8 mouse cellular contexts compared by ENCODE assay signal in genomic region chr9:58199381-58200269, GRCm38 (mm10). TPM values are rescaled to one million over a fixed set of nuclear protein-coding genes. Genes with fewer than 3 reads are reported as not detected.
DNase-seq lines count a peak whose midpoint lies in the region; ATAC-seq and TF ChIP-seq lines count a peak whose summit lies in the region.

No protein-coding gene starts in this region.

- TF ChIP-seq EP300 in lung, postnatal 0 days (IDR thresholded peaks at IDR 0.05), result no peak

- peak; percentile 54 to 58 for DNase-seq in cerebellum, postnatal 14 days
- no peak for DNase-seq in cerebellum, adult 9-10 months
- no peak for DNase-seq in lung, embryonic 14.5 days
- no peak for DNase-seq in lung, postnatal 0 days (ENCODE audit: low spot score)
- no peak for DNase-seq in cerebellum, adult 11-12 months
- no peak for DNase-seq in thymus, postnatal 0 days (ENCODE audit: low spot score)

- peak overlapping the region; percentile 33; the same call in 1 of the 2 replicates for H3K4me2 ChIP-seq in lung, embryonic 14.5 days
- no peak overlapping the region for H3K4me2 ChIP-seq in lung, postnatal 0 days (replicated peaks; ENCODE audit: low read depth, low read length)
- no peak overlapping the region for H3K4me2 ChIP-seq in intestine, embryonic 16.5 days (ENCODE audit: low read depth, low read length)

- H3K9me3 ChIP-seq in lung, embryonic 14.5 days (ENCODE audit: low read depth, low read length), result no peaks in the 10 kb centered on the region
- H3K9me3 ChIP-seq in lung, postnatal 0 days (ENCODE audit: low read length), result no peaks in the 10 kb centered on the region
- H3K9me3 ChIP-seq in intestine, embryonic 16.5 days (ENCODE audit: control insufficient read depth, low read length), result no peaks in the 10 kb centered on the region

- no peak overlapping the region for H3K9ac ChIP-seq in lung, embryonic 14.5 days
- no peak overlapping the region for H3K9ac ChIP-seq in lung, postnatal 0 days (replicated peaks; ENCODE audit: low read depth)
- H3K9ac ChIP-seq in intestine, embryonic 16.5 days (ENCODE audit: low read depth, low read length), result no peak overlapping the region

- TF ChIP-seq CTCF in lung, embryonic 14.5 days (IDR thresholded peaks at IDR 0.05; ENCODE audit: low read depth), result no peak
- TF ChIP-seq CTCF in lung, postnatal 0 days (IDR thresholded peaks at IDR 0.05), result no peak
- no peak for TF ChIP-seq CTCF in olfactory bulb, adult 2 months (IDR thresholded peaks at IDR 0.05; ENCODE audit: insufficient read depth, low read depth, low read length)

- TF ChIP-seq POLR2A in olfactory bulb, adult 2 months (IDR thresholded peaks at IDR 0.05; ENCODE audit: insufficient read depth, low read depth, low read length), result no peak

- peaks cover 93% of the 10 kb centered on the region for H3K27me3 ChIP-seq in lung, embryonic 14.5 days (ENCODE audit: insufficient read depth, low read length)
- H3K27me3 ChIP-seq in lung, postnatal 0 days (replicated peaks; ENCODE audit: insufficient read depth, low read length), result peaks cover 82% of the 10 kb centered on the region
- H3K27me3 ChIP-seq in intestine, embryonic 16.5 days (replicated peaks; ENCODE audit: control insufficient read depth, insufficient read depth, low read length), result peaks cover 91% of the 10 kb centered on the region

- no peak overlapping the region for H3K27ac ChIP-seq in lung, embryonic 14.5 days (ENCODE audit: low read depth)
- H3K27ac ChIP-seq in lung, postnatal 0 days (ENCODE audit: low read length), result no peak overlapping the region
- no peak overlapping the region for H3K27ac ChIP-seq in intestine, embryonic 16.5 days (ENCODE audit: low read length)
- H3K27ac ChIP-seq in olfactory bulb, adult 2 months (ENCODE audit: insufficient read depth, low read depth, low read length), result no peak overlapping the region

- H3K4me1 ChIP-seq in lung, embryonic 14.5 days (ENCODE audit: insufficient read depth), result peaks cover 11% of the 10 kb centered on the region
- peaks cover 8% of the 10 kb centered on the region; the same call in 1 of the 2 replicates for H3K4me1 ChIP-seq in lung, postnatal 0 days (ENCODE audit: insufficient read depth, low read depth, low read length)
- peaks cover 41% of the 10 kb centered on the region for H3K4me1 ChIP-seq in intestine, embryonic 16.5 days (ENCODE audit: control insufficient read depth, insufficient read depth, low read length)
- peaks cover 61% of the 10 kb centered on the region for H3K4me1 ChIP-seq in olfactory bulb, adult 2 months (ENCODE audit: control insufficient read depth, insufficient read depth, low read length)

- 0 out of 2 replicates have a peak overlapping the region, but pooled peaks have one; percentile 8 for H3K4me3 ChIP-seq in lung, embryonic 14.5 days (ENCODE audit: low read depth, low read length)
- H3K4me3 ChIP-seq in lung, postnatal 0 days (ENCODE audit: low read depth, low read length), result no peak overlapping the region
- H3K4me3 ChIP-seq in intestine, embryonic 16.5 days (ENCODE audit: low read length), result peak overlapping the region; percentile 4; the same call in 1 of the 2 replicates
- H3K4me3 ChIP-seq in olfactory bulb, adult 2 months (ENCODE audit: insufficient read depth, low read depth, low read length), result peak overlapping the region; percentile 25

- no peak for ATAC-seq in lung, embryonic 14.5 days (ENCODE audit: insufficient read depth)
- ATAC-seq in lung, postnatal 0 days, result no peak
- no peak for ATAC-seq in intestine, embryonic 16.5 days

- 2% methylated on average over 41 of the region's 41 CpGs for WGBS in lung, embryonic 14.5 days
- WGBS in lung, postnatal 0 days, result 1% methylated on average over 41 of the region's 41 CpGs
- WGBS in intestine, embryonic 16.5 days, result 2% methylated on average over 41 of the region's 41 CpGs
- 26% methylated on average over 41 of the region's 41 CpGs for WGBS in olfactory bulb, adult 2 months

- no peaks in the 10 kb centered on the region for H3K36me3 ChIP-seq in lung, embryonic 14.5 days (ENCODE audit: insufficient read depth)
- H3K36me3 ChIP-seq in lung, postnatal 0 days (ENCODE audit: insufficient read depth, low read length), result no peaks in the 10 kb centered on the region
- no peaks in the 10 kb centered on the region for H3K36me3 ChIP-seq in intestine, embryonic 16.5 days (ENCODE audit: control insufficient read depth, insufficient read depth, low read length)

RNA-seq across cellular contexts. Expression of gene Islr, which starts 4.5 kb away (rescaled TPM):
- polyA plus RNA-seq in lung, embryonic 14.5 days (2014; fragmentation: Nextera tagmentation; extraction: Ambion mirVana), result 56.9 and 60.2 TPM in 2 replicates
- 21.6 and 28.5 TPM in 2 replicates for polyA plus RNA-seq in lung, postnatal 0 days (2015; fragmentation: Nextera tagmentation; extraction: Ambion mirVana)
- polyA plus RNA-seq in intestine, embryonic 16.5 days (2015; fragmentation: Nextera tagmentation; extraction: Ambion mirVana), result 70.7 and 77.5 TPM in 2 replicates
- polyA plus RNA-seq in olfactory bulb, adult 2 months (2012; ENCODE audit: insufficient read depth, insufficient read length, low replicate concordance, missing spikeins), result not detected in 2 replicates
- polyA plus RNA-seq in thymus, postnatal 0 days (2015; fragmentation: Nextera tagmentation; extraction: Ambion mirVana), result 11.5 and 14.7 TPM in 2 replicates

RNA-seq across cellular contexts. Expression of gene Islr2, which starts 4.5 kb away (rescaled TPM):
- polyA plus RNA-seq in lung, embryonic 14.5 days (2014; fragmentation: Nextera tagmentation; extraction: Ambion mirVana), result not detected in 2 replicates
- polyA plus RNA-seq in lung, postnatal 0 days (2015; fragmentation: Nextera tagmentation; extraction: Ambion mirVana), result not detected in 2 replicates
- 0.83 and 1.0 TPM in 2 replicates for polyA plus RNA-seq in intestine, embryonic 16.5 days (2015; fragmentation: Nextera tagmentation; extraction: Ambion mirVana)
- polyA plus RNA-seq in olfactory bulb, adult 2 months (2012; ENCODE audit: insufficient read depth, insufficient read length, low replicate concordance, missing spikeins), result not detected in 2 replicates
- 0.06 TPM in 1 of 2 replicates, not detected in the other for polyA plus RNA-seq in thymus, postnatal 0 days (2015; fragmentation: Nextera tagmentation; extraction: Ambion mirVana)

RNA-seq across cellular contexts. Expression of gene Pml, which starts 50.0 kb away (rescaled TPM):
- 21.4 and 23.2 TPM in 2 replicates for polyA plus RNA-seq in lung, embryonic 14.5 days (2014; fragmentation: Nextera tagmentation; extraction: Ambion mirVana)
- 6.4 and 6.8 TPM in 2 replicates for polyA plus RNA-seq in lung, postnatal 0 days (2015; fragmentation: Nextera tagmentation; extraction: Ambion mirVana)
- 12.4 and 13.7 TPM in 2 replicates for polyA plus RNA-seq in intestine, embryonic 16.5 days (2015; fragmentation: Nextera tagmentation; extraction: Ambion mirVana)
- not detected in 2 replicates for polyA plus RNA-seq in olfactory bulb, adult 2 months (2012; ENCODE audit: insufficient read depth, insufficient read length, low replicate concordance, missing spikeins)
- 17.8 and 18.3 TPM in 2 replicates for polyA plus RNA-seq in thymus, postnatal 0 days (2015; fragmentation: Nextera tagmentation; extraction: Ambion mirVana)

RNA-seq across cellular contexts. Expression of gene Stoml1, which starts 53.3 kb away (rescaled TPM):
- 23.2 and 27.1 TPM in 2 replicates for polyA plus RNA-seq in lung, embryonic 14.5 days (2014; fragmentation: Nextera tagmentation; extraction: Ambion mirVana)
- polyA plus RNA-seq in lung, postnatal 0 days (2015; fragmentation: Nextera tagmentation; extraction: Ambion mirVana), result 30.8 and 34.3 TPM in 2 replicates
- polyA plus RNA-seq in intestine, embryonic 16.5 days (2015; fragmentation: Nextera tagmentation; extraction: Ambion mirVana), result 21.1 and 22.4 TPM in 2 replicates
- not detected in 2 replicates for polyA plus RNA-seq in olfactory bulb, adult 2 months (2012; ENCODE audit: insufficient read depth, insufficient read length, low replicate concordance, missing spikeins)
- 48.3 and 55.1 TPM in 2 replicates for polyA plus RNA-seq in thymus, postnatal 0 days (2015; fragmentation: Nextera tagmentation; extraction: Ambion mirVana)

Comparison
In these comparisons a context has a peak if more than half of its experiments do, and no peak if none do; other contexts are left out.
1. DNase-seq: peak in cerebellum, postnatal 14 days (2 of 2); none in cerebellum, adult 9-10 months (single experiment), lung, embryonic 14.5 days (single experiment), lung, postnatal 0 days (single experiment), cerebellum, adult 11-12 months (single experiment) and thymus, postnatal 0 days (single experiment).